Mouse (Mus musculus) adrenal gland, postnatal 36 days (tissue): Measurements from ENCODE around the gene Tox3. TPM values are rescaled to one million over a fixed set of nuclear protein-coding genes. Genes with fewer than 3 reads are reported as not detected.

Experiments used
- DNase-seq, 2 experiments: peaks; one replicate each; pipeline ENCODE4 v3.0.0; 2021; ENCODE audit warnings: mixed read lengths in 1 of 2
- long read RNA-seq, 2 experiments: library from polyadenylated mRNA; stranded (forward); transcript quantifications; one replicate each; pipeline ENCODE4 v2.0.0; 2021; ENCODE audit warnings: borderline sequencing depth in 2 of 2
- total RNA-seq, 2 experiments: library from RNA; stranded (reverse); gene quantifications; 2 replicates each; pipeline ENCODE4 v1.2.3; 2021

Gene Tox3
- 1 to 10 TPM; 2.8 to 3.1 TPM for total RNA-seq
- long read RNA-seq, experiment 1: 0 reads
- long read RNA-seq, experiment 2, partial matches to known transcripts: 0 of 2 reads
- long read RNA-seq, experiment 2, other reads (novel, unspliced or antisense): 2 of 2 reads

DNA sequence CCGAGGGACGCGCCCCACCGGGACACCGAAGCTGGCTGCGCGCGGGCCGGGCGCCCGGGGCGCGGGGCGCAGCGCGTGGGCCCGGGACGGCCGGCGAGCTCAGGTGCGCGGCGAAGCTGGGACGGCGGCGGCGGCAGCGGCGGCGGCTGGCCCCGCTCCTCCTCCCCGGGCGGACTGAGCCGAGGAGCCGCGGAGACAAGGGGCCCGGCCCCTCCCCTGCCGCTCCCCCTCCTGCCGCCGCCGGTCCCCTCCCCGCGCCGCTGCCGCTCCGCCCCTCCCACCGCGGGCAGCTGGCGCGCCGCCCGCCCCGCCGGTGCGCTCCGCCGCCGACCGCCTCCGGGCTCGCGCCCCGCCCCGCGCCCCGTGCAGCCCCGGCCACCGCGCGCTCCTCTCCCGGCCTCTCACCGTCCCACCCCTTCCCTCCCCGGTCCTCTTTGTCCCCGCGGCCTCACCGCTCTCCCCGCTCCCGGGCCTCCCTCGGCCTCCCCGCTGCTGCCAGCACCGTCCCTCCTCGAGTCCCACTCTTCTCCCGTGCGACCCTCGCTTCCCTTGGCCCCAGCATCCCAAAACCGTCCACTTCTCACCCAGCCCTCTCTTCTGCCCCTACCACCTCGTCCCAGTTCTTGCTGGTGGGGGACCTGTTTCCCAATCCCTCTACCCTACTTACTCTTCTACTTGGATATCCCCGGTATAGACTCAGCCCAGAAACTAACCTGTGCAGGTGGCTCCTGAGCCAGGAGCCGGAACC, at the start of gene Tox3:
Gene Tox3, minus strand, starts transcription at position 166 of the 748 bp plus-strand sequence.
- DNase-seq: peak; percentile 62 to 64

DNA sequence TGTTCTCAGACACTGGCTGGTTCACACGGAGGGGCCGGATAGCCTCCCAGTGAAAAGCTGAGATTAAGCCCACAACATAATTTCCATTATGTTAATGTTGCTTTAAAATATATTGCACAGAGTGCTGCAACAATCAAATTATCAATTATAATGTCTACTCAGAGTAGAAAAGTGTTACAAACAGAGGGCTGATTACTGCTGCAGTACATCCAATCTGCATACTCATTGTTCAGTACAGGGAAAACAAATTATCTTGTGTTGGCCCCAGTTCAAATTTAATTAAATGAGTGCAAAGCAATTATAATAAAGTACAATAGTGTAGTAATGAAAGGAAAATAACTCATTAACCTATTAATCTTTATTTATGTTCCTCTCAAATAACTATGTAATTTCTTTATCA, 44.5 kb upstream of the Tox3 start:
- no peak for DNase-seq

DNA sequence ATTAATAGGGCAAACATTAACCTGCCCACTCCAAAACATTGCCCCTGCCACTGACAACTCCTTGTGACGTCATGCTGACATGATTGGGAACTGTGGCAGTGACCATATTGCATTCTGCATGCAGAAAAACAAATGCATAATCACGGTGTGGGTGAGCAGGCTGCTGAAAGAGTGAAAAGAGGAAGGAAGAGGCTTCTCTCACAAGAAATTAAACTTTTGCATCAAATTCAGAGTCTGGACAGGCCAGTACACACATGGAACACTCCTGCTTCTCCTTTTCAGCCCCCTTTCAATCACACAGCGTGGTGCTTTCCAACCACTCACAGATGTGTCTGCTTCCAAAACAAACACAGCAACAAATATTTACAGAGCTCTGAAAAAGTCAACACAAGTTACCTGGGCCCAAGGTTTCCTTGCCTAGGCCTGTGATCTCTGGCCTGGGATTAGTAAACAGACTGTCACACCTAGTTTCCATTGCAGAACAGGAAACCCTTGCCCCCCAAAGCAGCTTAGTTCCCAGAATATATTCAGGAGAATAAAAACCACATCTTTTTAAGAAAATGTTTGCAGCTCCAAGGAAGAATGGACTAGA, 43.4 kb upstream of the Tox3 start:
- no peak for DNase-seq

DNA sequence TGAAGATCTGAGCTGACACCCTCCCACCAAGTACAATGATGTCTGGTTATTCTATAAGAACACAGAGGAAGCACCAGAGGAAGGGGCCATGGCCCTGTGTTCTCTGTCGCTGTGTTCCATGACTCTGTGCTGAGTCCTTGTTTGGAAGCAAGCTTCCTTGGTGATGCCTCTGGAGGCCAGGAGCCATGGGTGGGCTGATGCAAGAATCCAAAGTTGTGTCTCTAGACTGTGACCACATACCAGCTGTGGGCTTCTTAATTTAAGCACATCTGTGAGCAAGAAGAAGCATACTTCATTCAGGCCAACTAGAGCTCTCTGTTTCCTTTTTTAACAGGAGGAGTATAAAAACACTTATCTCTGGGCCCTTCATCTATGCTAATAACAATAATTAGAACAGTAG, 42.7 kb upstream of the Tox3 start:
- DNase-seq: no peak

GRCm38 (mm10) chr8:90379064-90379463, 30.9 kb upstream of the Tox3 start:
- no peak for DNase-seq

GRCm38 (mm10) chr8:90378036-90378435, 29.9 kb upstream of the Tox3 start:
- no peak for DNase-seq

DNA sequence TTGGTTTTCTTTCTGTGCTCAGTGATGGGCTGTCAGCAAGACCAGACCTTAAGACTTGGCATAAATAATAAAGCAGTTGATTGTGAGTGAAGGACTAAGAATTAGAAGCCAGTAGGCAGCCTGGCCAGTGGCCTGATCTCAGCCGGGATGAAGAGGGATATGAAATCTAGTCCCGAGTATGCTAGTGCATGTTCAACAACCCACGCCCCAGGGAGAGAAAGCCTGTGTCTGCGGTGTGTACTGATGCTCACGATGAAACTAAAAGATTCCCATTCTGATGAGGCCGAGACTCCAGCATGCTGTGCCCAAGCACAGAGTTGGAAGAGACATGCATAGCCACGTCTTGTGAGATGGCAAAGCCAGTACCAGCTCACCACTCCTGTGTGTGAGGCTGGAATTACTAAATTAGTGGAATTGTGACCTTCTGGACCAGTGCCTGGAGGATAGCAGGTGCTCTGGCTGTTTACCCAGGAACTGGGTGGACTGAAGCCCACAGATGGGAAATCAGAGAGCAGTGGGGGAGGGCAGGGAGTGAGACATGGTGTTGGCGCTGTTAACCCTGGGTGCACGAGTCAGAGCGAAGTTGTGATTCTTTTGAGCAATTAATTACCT, 23.6 kb upstream of the Tox3 start:
- no peak for DNase-seq

- DNase-seq: no peak
These were observed 21.7 kb upstream of the Tox3 start for GRCm38 (mm10) chr8:90369876-90370275.

DNA sequence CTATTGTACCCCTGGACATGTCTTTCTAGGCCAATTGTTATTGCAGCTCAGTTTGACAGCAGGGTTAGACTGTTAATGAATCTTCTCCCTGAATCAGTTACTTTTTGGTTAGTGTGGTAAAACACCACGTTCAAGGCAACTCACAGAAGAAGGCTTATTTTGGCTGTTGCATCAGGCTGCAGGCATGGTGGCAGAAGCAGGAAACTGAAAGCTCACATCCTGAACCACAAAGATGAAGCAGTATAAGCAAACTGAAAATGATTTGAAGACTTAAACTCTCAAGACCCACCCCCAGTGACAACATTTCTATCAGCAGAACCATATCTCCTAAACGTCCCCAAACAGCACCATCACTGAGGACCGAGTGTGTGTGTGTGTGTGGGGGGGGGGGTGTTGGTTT, 8.6 kb upstream of the Tox3 start:
- DNase-seq: no peak

GRCm38 (mm10) chr8:90354782-90355181, 6.6 kb upstream of the Tox3 start:
- no peak for DNase-seq

DNA sequence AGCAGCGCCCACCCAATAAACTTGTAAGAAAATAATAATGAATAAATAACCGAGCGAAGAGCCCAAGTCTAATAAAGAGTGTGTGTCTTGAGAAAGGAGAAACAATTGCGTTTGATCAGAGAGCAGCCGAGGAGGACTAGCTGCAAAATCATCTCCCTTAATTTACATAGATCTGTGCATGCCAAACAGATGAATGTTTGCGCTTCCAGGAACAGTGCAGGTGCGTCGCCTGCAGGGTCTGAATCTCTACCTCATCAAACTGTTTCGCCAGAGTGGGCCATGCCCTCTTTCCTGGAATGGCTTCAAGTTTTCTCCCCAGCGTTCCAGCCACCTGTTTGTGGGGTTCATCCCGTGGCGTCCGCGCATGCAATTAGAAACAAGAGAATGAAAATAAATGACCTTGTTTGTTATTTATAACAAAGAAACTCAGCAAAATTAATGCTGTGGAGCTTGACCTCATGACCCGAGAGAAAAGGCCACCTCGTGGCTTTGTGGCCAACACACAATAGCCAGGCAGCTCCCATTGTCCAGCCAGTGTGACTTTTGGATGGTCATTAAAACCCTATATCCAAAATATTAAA, 5.9 kb upstream of the Tox3 start:
- no peak for DNase-seq

DNA sequence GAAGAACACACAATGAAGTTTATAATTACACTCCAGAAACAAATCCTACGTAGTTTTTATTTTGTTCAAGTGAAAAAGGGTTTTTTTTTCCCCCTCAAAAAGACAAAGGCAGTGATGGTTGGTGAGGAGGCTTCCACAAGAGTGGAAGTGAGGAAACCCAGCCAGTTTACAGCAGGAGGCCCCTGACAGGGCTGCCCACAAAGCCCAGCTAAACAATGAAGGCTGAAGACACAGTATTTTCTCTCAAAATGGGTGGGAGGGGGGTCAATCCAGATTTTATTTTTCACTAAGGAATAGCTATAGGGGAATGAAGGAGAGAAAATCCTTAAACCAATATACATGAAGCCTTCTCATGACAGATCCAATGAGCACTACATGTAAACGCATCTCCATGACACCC, 5.4 kb upstream of the Tox3 start:
- no peak for DNase-seq

GRCm38 (mm10) chr8:90352991-90353390, 4.8 kb upstream of the Tox3 start:
- DNase-seq: no peak

- DNase-seq: peak in 1 of 2 experiments; percentile 3
These were observed 1.8 kb upstream of the Tox3 start for GRCm38 (mm10) chr8:90349709-90350562.

GRCm38 (mm10) chr8:90348926-90349683, 962 bp upstream of the Tox3 start:
- no peak for DNase-seq

DNA sequence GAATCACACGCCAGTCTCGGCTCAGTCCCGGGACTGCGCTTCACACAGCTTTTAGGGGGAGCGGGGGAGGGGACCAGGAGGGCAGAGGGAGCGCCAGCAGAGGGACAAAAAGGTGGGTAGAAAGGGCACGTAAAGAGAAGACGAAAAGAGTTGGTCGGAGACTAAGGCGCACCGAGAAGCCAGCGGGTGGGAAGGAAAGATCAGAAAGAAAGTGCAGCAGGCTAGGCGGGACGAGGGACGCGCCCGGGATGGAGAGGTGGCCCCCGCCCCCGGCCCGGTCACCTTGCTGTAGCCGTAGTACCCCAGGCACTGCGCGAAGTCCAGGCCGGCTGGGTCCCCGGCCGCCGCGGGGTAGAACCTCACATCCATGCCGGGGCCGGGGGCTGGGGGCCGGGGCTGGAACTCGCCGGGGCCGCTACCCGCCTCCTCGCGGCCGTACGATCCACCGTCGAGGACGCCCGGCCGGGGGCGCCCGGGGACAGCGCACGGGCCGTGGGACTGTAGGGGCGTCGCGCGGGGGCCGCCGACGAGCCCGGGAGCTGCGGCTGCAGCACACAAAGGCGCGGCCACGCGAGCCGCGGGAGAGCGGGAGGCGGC, 464 bp downstream of the Tox3 start:
- DNase-seq: peak in 1 of 2 experiments; percentile 13

DNA sequence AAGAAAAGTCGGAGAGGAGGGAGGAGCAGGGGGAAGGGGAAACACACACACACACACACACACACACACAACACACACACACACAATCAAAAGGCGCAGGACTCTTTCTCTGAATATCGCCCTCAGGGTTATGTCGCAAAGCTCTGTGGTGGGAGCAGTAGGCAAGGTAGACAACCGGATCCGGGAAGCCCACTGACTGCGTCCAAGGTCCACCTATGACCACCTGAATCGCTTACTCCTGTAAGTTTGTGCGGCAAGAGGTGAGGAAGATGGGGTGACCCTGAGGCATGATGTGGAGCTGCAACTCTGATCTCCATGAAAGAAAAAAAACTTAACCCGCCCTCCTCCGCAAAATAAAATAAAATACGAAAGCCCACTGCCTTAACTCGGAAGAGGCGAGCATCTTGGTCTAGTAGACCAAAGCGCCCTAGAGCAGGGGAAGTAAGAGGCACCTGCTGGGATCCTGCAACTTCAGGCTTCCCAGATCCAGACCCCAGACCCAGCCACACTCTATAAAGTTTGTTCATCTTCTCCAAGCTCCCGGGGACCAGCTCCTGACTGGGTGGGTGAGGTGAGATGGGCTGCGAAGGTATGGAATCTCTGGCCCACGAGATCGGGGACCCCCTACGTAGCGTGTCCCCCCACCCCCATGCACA, 1.1 kb downstream of the Tox3 start:
- DNase-seq: no peak

- DNase-seq: no peak
These were observed 1.8 kb downstream of the Tox3 start for GRCm38 (mm10) chr8:90346138-90346879.
